Mouse (Mus musculus): ENCODE measurements around the gene Zfp981.
"Not testable (repeated sequence)": the region's sequence is repeated elsewhere in the genome, so short reads cannot be mapped to it uniquely, and the experiment has no call there.

- not testable (repeated sequence) for TF ChIP-seq CTCF, EP300 (IDR thresholded peaks at IDR 0.05)
These were observed 19.3 kb upstream of the Zfp981 start for GRCm38 (mm10) chr4:146482546-146482945.
